Mouse (Mus musculus): Measurements from ENCODE around the gene Slc36a2. TPM values are rescaled to one million over a fixed set of nuclear protein-coding genes. Genes with fewer than 3 reads are reported as not detected.

Gene Slc36a2
- polyA plus RNA-seq, 1 experiment from 2014 or later: 0.70 TPM

- H3K36me3 ChIP-seq (ENCODE audit: control insufficient read depth, insufficient read depth, low read length): no peaks in the 10 kb centered on the region
- no peak overlapping the region for H3K4me2 ChIP-seq (ENCODE audit: low read depth, low read length)
- WGBS: 69% methylated on average over 3 of the region's 3 CpGs
- H3K27ac ChIP-seq (ENCODE audit: low read length): peak overlapping the region; percentile 47; the same call in 1 of the 2 replicates
- H3K27me3 ChIP-seq (replicated peaks; ENCODE audit: control insufficient read depth, insufficient read depth, low read length): no peaks in the 10 kb centered on the region
- ATAC-seq: no peak
- no peaks in the 10 kb centered on the region for H3K9me3 ChIP-seq (ENCODE audit: control insufficient read depth, low read length)
- H3K4me1 ChIP-seq (ENCODE audit: control insufficient read depth, insufficient read depth, low read length): peaks cover 12% of the 10 kb centered on the region
- H3K9ac ChIP-seq (ENCODE audit: low read depth, low read length): no peak overlapping the region
- H3K4me3 ChIP-seq (ENCODE audit: low read length): no peak overlapping the region
Measured at GRCm38 (mm10) chr11:55214978-55215377, 30.1 kb upstream of the Slc36a2 start.

DNA sequence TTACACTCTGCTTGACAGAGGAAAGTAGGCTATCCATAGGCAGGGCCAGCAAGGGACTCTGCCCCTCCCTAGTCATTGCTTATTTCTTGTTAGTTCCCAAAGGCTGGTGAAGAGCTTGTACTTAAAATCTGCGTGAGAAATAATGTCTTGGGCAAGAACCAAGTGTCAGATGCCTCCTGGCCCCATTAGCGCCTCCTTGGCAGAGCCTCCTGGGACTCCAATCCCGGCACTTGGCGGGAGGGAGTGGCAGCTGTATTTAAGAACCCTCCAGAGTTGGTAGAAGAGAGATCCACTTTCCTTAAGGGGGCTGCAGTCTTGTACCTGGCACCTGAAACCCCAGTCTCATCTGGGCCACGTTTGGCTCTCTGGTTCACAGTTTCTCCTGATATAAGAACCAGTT is 29.3 kb upstream of the Slc36a2 start:
- no peak overlapping the region for H3K4me3 ChIP-seq (ENCODE audit: low read length)
- no peaks in the 10 kb centered on the region for H3K36me3 ChIP-seq (ENCODE audit: control insufficient read depth, insufficient read depth, low read length)
- no peak overlapping the region for H3K9ac ChIP-seq (ENCODE audit: low read depth, low read length)
- H3K27me3 ChIP-seq (replicated peaks; ENCODE audit: control insufficient read depth, insufficient read depth, low read length): no peaks in the 10 kb centered on the region
- H3K4me2 ChIP-seq (ENCODE audit: low read depth, low read length): no peak overlapping the region
- no peak for ATAC-seq
- 84% methylated on average over 5 of the region's 5 CpGs for WGBS
- H3K27ac ChIP-seq (ENCODE audit: low read length): no peak overlapping the region
- H3K9me3 ChIP-seq (ENCODE audit: control insufficient read depth, low read length): no peaks in the 10 kb centered on the region
- H3K4me1 ChIP-seq (ENCODE audit: control insufficient read depth, insufficient read depth, low read length): peaks cover 12% of the 10 kb centered on the region

GRCm38 (mm10) chr11:55213518-55213917 is 28.6 kb upstream of the Slc36a2 start:
- WGBS: 76% methylated on average over 4 of the region's 4 CpGs
- Histone ChIP-seq H3K36me3 (ENCODE audit: control insufficient read depth, insufficient read depth, low read length) (no peaks in the 10 kb centered on the region), H3K27me3 (replicated peaks; ENCODE audit: control insufficient read depth, insufficient read depth, low read length) (no peaks in the 10 kb centered on the region), H3K9ac (ENCODE audit: low read depth, low read length) (no peak overlapping the region), H3K9me3 (ENCODE audit: control insufficient read depth, low read length) (no peaks in the 10 kb centered on the region), H3K4me2 (ENCODE audit: low read depth, low read length) (no peak overlapping the region), H3K4me1 (ENCODE audit: control insufficient read depth, insufficient read depth, low read length) (peaks cover 12% of the 10 kb centered on the region), H3K4me3 (ENCODE audit: low read length) (no peak overlapping the region), H3K27ac (ENCODE audit: low read length) (no peak overlapping the region)
- ATAC-seq: no peak

DNA sequence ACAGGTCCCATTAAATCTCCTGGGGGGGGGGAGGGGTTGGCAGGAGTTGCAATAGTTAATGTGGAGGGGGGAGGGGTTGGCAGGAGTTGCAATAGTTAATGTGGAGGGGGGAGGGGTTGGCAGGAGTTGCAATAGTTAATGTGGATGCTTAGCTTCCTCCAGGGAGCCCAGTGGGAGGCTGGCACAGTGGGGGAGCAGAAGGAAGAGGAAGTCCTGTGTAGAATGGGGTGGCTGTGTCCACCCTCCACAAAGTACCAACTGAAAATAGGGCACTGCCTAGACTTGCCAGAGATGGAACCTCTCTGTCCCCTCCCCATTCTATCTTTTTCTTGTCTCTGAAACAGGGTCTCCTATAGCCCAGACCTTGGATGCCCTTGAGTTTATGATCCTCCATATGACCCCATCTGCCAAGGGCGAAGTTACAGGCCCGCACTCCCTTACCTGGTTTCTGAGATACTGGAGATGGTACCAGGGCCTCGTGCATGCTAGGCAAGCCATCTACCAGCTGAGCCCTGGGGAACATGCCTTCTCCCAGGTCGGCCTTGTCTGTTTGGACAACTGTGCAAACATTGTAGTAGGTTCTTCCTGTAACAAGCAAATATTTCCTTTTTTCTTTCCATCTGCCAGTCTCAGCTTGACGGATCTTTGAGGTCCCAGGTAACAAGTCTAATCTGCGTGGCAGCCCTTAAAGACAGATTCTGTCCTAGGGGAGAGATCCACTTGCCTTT is 24.9 kb upstream of the Slc36a2 start:
- Histone ChIP-seq H3K4me2 (ENCODE audit: low read depth, low read length) (no peak overlapping the region), H3K27ac (ENCODE audit: low read length) (peak overlapping the region; percentile 7; the same call in 1 of the 2 replicates), H3K27me3 (replicated peaks; ENCODE audit: control insufficient read depth, insufficient read depth, low read length) (no peaks in the 10 kb centered on the region), H3K4me3 (ENCODE audit: low read length) (no peak overlapping the region), H3K9me3 (ENCODE audit: control insufficient read depth, low read length) (no peaks in the 10 kb centered on the region), H3K4me1 (ENCODE audit: control insufficient read depth, insufficient read depth, low read length) (peaks cover 12% of the 10 kb centered on the region), H3K36me3 (ENCODE audit: control insufficient read depth, insufficient read depth, low read length) (no peaks in the 10 kb centered on the region), H3K9ac (ENCODE audit: low read depth, low read length) (no peak overlapping the region)
- 60% methylated on average over 6 of the region's 6 CpGs for WGBS
- no peak for ATAC-seq

DNA sequence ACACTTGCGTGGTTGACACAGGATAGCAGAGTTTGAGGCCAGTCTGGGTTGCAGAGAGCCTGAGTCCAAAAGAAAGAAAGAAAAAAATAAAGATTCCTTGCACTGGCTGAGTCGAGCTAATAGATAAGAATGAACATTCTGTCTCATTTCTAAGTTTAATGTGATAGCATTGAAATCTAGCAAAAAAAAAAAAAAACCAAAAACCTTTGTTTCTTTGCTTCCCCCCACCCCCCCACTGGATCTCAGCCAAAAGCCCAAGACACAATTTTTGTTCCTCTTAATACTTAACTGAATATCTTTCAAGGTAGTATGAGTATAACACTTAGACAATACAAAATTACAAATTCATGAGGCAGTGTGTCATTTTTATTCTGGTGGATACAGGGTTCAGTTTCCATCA is 24.2 kb upstream of the Slc36a2 start:
- Histone ChIP-seq H3K4me3 (ENCODE audit: low read length) (no peak overlapping the region), H3K4me2 (ENCODE audit: low read depth, low read length) (no peak overlapping the region), H3K27me3 (replicated peaks; ENCODE audit: control insufficient read depth, insufficient read depth, low read length) (no peaks in the 10 kb centered on the region), H3K27ac (ENCODE audit: low read length) (peak overlapping the region; percentile 64; the same call in 1 of the 2 replicates), H3K36me3 (ENCODE audit: control insufficient read depth, insufficient read depth, low read length) (no peaks in the 10 kb centered on the region), H3K4me1 (ENCODE audit: control insufficient read depth, insufficient read depth, low read length) (peaks cover 10% of the 10 kb centered on the region), H3K9me3 (ENCODE audit: control insufficient read depth, low read length) (no peaks in the 10 kb centered on the region), H3K9ac (ENCODE audit: low read depth, low read length) (no peak overlapping the region)
- no peak for ATAC-seq
- 63% methylated on average over 2 of the region's 2 CpGs for WGBS

- H3K27me3 ChIP-seq (replicated peaks; ENCODE audit: control insufficient read depth, insufficient read depth, low read length): no peaks in the 10 kb centered on the region
- no peak overlapping the region for H3K9ac ChIP-seq (ENCODE audit: low read depth, low read length)
- no peak overlapping the region for H3K4me3 ChIP-seq (ENCODE audit: low read length)
- peaks cover 10% of the 10 kb centered on the region for H3K4me1 ChIP-seq (ENCODE audit: control insufficient read depth, insufficient read depth, low read length)
- ATAC-seq: peak; percentile 73
- H3K4me2 ChIP-seq (ENCODE audit: low read depth, low read length): peak overlapping the region; percentile 21; the same call in 1 of the 2 replicates
- WGBS: 48% methylated on average over 6 of the region's 6 CpGs
- H3K27ac ChIP-seq (ENCODE audit: low read length): peak overlapping the region; percentile 64
- H3K36me3 ChIP-seq (ENCODE audit: control insufficient read depth, insufficient read depth, low read length): no peaks in the 10 kb centered on the region
- no peaks in the 10 kb centered on the region for H3K9me3 ChIP-seq (ENCODE audit: control insufficient read depth, low read length)
Measured at GRCm38 (mm10) chr11:55208001-55208690, 23.3 kb upstream of the Slc36a2 start.

GRCm38 (mm10) chr11:55204602-55205001 is 19.7 kb upstream of the Slc36a2 start:
- H3K27ac ChIP-seq (ENCODE audit: low read length): peak overlapping the region; percentile 33; the same call in 1 of the 2 replicates
- H3K9me3 ChIP-seq (ENCODE audit: control insufficient read depth, low read length): no peaks in the 10 kb centered on the region
- H3K4me2 ChIP-seq (ENCODE audit: low read depth, low read length): peak overlapping the region; percentile 95
- peak; percentile 61 for ATAC-seq
- WGBS: 3% methylated on average over 17 of the region's 17 CpGs
- no peaks in the 10 kb centered on the region for H3K27me3 ChIP-seq (replicated peaks; ENCODE audit: control insufficient read depth, insufficient read depth, low read length)
- no peaks in the 10 kb centered on the region for H3K36me3 ChIP-seq (ENCODE audit: control insufficient read depth, insufficient read depth, low read length)
- peak overlapping the region; percentile 89 for H3K4me3 ChIP-seq (ENCODE audit: low read length)
- H3K4me1 ChIP-seq (ENCODE audit: control insufficient read depth, insufficient read depth, low read length): peaks cover 10% of the 10 kb centered on the region
- H3K9ac ChIP-seq (ENCODE audit: low read depth, low read length): peak overlapping the region; percentile 87

DNA sequence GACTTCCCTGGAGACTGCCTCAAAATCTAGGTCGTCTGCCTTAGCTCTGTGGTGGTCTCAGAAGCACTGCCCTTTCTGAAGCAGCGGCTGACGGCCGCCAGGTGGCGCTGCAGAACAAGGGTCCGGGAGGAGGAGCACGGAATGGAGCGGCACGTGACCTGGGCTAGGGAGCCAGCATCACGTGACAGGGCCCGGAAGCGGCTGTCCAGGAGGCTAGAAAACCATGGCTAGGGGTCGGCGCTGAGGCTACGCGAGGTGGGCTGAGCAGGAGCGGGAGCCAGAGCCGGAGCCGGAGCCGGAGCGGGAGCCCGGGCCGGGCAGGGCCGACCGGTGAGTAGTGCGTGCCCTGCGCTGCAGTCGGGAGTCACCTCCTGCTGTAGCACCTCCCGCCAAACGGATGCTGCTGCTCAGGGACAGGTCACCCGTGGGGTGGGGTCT is 19.3 kb upstream of the Slc36a2 start, which contains the start of gene Slc36a1:
Gene Slc36a1 (plus strand): TSS at position 192 of the 438 bp plus-strand sequence.
- Histone ChIP-seq H3K4me2 (ENCODE audit: low read depth, low read length) (peak within 1 kb of the TSS; percentile 95), H3K9ac (ENCODE audit: low read depth, low read length) (peak within 1 kb of the TSS; percentile 87), H3K27ac (ENCODE audit: low read length) (peak within 1 kb of the TSS; percentile 33), H3K9me3 (ENCODE audit: control insufficient read depth, low read length) (no peaks in the 10 kb centered on the region), H3K36me3 (ENCODE audit: control insufficient read depth, insufficient read depth, low read length) (no peaks in the 10 kb centered on the region), H3K4me1 (ENCODE audit: control insufficient read depth, insufficient read depth, low read length) (peaks cover 10% of the 10 kb centered on the region), H3K27me3 (replicated peaks; ENCODE audit: control insufficient read depth, insufficient read depth, low read length) (no peaks in the 10 kb centered on the region), H3K4me3 (ENCODE audit: low read length) (peak within 1 kb of the TSS; percentile 89)
- peak; percentile 88 for ATAC-seq
- under 1% methylated on average over 31 of the region's 31 CpGs for WGBS

GRCm38 (mm10) chr11:55197740-55198510 is 13.0 kb upstream of the Slc36a2 start:
- Histone ChIP-seq H3K9ac (ENCODE audit: low read depth, low read length) (no peak overlapping the region), H3K27ac (ENCODE audit: low read length) (no peak overlapping the region), H3K9me3 (ENCODE audit: control insufficient read depth, low read length) (no peaks in the 10 kb centered on the region), H3K4me3 (ENCODE audit: low read length) (no peak overlapping the region), H3K36me3 (ENCODE audit: control insufficient read depth, insufficient read depth, low read length) (no peaks in the 10 kb centered on the region), H3K27me3 (replicated peaks; ENCODE audit: control insufficient read depth, insufficient read depth, low read length) (no peaks in the 10 kb centered on the region), H3K4me1 (ENCODE audit: control insufficient read depth, insufficient read depth, low read length) (no peaks in the 10 kb centered on the region), H3K4me2 (ENCODE audit: low read depth, low read length) (no peak overlapping the region)
- no peak for ATAC-seq
- 69% methylated on average over 8 of the region's 8 CpGs for WGBS

Measured in intestine, embryonic 16.5 days (tissue).